Mouse (Mus musculus) CD8-positive naive resting alpha-beta T cell, adult 2 months (primary cell): Measurements from ENCODE around the gene Ccdc82.

Experiments used
- DNase-seq, 2 experiments: peaks; one replicate each; pipeline ENCODE4 v3.0.0; 2022; ENCODE audit warnings: low read depth in 2 of 2, low spot score in 2 of 2

Ccdc82 gene

DNA sequence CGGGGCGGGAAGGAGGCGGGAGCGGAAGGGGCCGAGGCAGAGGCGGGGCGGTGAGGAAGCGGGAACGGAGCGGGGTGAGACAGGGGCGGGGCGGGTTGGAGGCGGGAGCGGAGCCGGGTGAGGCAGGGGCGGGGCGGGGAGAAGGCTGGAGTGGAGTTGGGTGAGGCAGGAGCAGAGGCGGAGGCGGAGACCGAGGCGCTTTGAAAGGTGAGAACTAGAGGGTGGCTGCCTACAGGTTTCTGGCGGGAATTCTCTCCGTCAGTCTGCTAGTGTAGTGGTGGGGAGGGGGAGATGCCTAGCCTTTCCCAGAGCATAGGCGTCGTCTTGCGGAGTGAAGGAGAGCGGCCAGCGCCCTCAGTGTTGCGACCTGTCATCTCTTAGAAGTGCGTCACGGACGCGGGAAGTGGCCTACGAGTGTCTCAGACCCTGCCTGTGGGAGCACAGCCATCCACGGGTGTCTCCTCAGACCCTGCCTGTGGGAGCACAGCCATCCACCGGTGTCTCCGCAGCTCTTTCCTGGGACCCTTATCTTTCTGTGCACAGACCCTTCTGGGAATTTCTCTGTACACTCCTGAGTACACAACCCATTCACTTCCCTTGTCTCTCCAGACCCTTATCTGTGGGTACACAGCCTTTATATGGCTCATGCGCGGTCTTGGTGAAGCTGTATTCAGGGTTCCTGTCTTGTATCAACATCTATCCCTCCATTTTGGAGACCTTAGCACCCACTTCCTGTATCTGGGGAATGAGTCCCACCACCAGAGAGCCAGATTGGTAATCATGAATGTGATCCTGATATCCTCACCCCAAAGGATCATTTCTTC is at the start of gene Ccdc82:
Gene Ccdc82 (plus strand): TSS at position 141 of the 824 bp plus-strand sequence.
- DNase-seq, result peak; percentile 80 to 84

DNA sequence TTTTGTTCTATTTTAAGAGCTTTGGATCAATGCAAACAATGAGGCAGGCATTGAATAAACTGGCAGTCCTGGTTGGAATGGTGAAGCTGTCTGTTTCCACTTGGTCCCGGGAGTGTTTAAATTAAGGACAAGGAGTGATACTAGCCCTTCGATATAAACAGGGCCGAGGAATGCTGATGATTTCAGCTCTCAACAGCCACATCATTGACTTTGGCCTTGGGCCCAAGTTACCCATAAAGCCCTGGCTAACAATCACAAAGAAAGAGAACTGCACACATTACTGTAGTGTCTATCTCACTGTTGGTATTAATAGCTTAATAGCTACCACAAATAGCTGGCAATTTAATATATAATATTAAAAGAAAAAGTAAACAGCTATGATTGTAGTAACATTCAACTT is 46.7 kb upstream of the Ccdc82 start:
- no peak for DNase-seq

DNA sequence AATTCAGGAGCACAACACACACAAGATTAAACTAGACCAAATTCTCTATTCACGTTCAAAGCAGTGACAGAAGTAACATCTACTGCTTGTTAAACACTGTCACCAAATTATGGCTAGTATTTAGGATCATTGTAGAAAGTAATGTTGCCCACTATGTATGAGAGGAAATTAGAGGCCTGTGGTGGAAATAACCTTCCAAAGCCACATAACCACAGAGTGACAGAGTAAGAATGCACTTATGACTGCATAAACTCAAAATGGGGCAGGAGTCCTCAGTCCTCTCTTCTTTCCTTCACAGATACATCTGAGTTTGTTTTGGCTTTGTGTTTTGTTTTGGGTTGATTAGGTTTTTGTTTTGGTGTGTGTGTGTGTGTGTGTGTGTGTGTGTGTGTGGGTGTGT is 43.6 kb upstream of the Ccdc82 start:
- DNase-seq, result no peak

DNA sequence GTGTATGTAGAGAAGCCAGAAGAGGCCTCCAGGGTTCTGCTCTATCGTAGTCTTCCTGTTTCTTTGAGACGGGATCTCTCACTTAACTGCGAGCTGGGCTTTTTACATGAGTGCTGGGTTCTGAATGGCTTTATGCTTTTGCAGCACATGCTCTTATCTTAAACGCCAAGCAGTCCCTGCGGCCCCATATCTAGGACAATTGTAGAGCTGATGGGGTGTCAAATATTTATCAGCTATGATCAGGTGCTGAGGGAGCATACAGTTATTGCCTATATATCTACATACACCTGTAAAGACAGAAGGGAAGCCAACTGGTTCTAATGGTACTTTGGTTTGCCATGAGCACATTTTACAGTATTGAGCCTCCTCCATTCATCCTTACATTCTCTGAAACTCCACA is 43.1 kb upstream of the Ccdc82 start:
- no peak for DNase-seq

DNA sequence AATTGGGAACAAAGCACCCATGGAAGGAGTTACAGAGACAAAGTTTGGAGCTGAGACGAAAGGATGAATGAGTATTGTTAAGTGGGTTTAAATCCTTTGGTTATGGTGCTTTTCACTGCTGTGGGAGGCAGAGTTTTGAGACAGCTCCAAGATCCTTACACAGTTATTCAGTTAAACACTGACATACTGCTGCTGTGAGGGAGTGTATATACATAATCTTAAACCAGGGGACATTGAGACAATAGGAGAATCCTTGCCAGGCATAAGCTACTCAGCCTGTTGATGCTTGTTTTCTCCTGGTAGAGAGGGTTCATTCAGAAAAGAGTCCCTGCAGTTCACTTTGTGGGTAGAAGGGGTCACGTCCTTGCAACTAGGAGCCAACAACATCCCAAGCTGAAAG is 40.4 kb upstream of the Ccdc82 start:
- no peak for DNase-seq

DNA sequence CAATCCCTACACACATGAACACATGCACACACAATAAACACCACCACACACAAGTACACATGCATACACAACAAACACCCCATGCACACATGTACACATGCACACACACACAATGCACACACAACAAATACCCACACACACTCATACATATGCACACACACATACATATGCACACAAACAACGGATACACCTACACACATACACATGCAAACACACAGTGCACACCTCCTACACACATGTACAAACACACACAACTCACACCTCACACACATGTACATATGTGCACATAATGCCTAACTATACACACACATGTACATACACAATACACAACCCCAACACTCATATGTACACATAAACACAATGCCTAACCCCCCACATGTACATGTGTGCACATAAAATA is 20.9 kb upstream of the Ccdc82 start:
- no peak for DNase-seq

DNA sequence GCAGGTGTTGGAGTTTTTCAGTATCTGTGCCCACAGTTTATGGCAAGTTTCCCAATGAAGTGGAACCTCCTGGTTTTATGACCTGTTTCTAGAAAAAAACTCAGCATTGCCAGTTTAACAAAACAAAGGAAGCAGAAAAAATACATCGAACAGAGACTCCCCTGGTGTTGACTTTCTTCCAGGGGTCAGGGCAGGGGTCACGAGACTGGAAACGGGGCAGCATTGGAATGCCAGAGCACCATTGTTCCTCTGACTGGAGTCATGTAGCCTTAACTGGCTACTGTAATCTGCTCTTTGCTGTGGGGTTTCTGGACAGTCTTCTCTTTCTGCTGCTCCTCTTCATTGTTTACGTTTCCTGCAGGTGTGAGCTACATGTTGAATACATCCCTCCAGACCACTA is 16.2 kb upstream of the Ccdc82 start:
- no peak for DNase-seq

DNA sequence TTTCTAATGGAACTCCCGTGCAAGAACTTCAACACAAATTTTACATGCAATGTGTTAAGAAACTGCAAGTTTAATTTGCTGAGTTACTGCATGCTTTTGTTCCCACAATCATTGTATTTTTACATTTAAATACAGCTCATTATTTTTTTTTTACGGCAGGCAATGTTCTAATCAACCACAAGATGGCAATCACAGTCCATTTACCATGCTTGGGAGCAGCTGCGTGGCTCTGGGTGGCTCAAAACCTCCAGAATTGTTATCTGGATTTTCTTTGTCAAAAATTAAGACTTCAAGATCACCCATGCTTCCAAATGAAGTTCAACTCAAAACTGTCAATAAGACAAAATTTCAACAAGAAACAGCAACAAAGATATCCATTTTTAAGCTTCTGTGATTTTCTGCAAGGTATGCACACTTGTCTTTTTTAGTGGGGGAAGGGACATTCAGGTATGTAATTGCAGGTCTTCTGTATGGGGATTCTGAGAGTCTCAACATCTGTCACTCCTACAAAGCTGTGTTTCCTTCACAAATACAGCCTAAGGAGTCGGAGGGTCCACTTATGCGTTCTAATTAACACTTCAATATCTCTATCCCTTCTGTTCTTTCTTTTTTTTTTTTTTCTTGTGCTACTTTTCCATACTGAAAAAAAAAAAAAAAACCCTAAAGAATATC is 15.1 kb upstream of the Ccdc82 start:
- peak in 1 of 2 experiments; percentile 33 for DNase-seq

DNA sequence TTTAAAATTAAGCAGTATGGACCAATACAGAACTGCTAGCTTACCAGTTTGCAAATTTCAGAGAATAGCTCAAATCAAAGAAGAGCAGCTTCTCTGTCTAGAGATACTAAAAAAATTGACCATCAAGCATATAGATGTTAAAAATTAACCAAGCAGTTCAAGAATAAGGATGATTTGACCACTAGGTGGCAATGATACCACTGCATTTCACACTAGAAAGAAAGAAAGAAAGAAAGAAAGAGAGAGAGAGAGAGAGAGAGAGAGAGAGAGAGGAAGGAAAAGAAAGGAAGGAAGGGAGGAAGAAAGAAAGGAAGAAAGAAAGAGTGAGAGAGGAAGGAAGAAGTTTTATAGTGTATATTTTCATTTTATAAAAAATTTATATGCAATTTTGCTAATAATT is 4.4 kb upstream of the Ccdc82 start:
- peak in 1 of 2 experiments; percentile 16 for DNase-seq

DNA sequence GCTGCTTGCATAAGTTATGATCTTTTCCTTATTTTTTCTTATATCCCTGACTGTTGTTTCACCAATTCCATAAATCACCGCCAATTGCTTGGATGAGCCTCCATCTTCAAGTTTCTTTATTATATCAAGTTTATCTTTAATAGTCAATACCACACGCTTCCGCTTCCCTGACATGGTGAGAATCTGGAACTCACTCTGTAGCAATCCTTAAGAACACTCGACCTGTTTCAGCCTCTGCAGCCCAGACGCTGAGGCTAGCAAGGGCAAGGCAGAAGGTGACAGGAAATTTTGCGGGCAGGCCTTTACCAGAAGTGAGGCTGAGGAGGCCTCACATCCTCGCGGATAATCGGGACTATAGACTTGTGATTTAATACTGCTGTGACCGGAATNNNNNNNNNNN is 1.3 kb upstream of the Ccdc82 start, which contains the start of gene Jrkl:
Gene Jrkl (minus strand): TSS at position 349 of the 400 bp plus-strand sequence.
- peak; percentile 23 to 24 for DNase-seq

DNA sequence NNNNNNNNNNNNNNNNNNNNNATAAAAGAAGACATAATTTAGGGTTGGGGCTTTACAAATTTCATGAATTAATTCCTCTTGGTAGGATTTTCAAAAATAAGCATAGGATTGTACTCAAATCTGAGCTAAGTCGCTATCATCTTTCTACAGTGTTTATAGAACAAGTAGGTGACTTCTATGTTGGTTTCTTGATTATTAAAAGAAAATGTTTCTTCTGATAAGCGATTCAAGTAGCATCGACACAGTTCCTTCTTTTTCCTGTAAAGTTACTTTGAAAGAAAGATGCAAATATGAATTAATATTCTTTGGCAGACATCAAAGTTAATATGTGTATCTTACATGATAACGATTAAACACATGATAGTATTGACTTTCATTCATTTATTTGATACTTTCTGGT is 1.3 kb downstream of the Ccdc82 start:
- no peak for DNase-seq

DNA sequence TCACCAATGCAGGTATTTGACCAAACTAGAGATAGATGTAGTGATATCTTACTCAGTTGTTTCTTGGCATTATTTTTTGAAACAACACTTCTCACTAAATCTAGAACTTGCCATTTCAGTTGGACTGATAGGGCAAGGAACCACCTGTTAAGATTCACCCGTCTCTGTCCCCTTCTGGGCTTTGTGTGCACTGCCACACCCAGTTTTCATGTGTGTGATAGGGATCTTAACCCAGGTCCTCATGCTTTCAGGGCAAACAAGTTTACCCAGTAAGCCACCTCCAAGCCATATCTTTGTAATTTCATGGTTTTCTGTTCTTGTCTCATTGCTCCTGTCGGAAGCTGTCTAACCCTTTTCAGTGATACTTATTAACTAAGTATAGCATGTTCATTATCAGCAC is 4.5 kb downstream of the Ccdc82 start:
- no peak for DNase-seq

DNA sequence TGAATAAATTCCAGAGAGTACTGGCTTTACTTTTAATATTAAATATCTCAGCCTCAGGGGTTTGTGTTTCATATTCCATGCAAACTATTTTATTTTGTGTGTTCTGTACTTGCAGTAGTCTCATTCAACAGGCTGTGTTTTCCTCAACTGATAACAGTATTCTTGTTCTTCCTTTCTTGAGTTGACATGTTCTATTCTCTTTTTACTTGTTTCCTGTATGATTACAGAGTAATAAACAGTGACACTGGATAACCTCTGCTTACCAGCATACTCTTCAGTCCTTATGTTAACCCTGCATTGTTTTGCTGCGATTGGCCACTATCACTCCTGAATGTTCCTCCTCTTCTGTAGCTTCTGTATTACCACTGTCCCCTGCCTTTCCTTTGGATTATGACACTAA is 10.0 kb downstream of the Ccdc82 start:
- no peak for DNase-seq

DNA sequence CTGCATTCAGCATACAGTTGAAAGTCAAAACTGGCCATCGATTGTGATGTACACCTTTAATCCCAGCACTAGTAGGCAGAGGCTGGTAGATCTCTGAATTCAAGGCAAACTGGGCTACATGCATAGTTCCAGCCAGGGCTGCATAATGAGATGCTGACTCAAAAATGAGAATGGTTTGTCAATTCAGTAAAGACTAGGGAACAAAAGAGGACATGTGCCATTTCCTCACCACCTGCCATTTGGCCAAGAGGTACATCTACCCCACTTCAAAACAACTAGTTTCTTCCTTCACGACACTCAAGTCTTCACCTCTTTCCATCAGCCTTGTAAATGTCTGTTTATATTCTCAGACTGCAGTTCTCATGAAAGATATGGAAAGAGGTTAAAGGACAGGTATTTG is 11.4 kb downstream of the Ccdc82 start:
- no peak for DNase-seq

DNA sequence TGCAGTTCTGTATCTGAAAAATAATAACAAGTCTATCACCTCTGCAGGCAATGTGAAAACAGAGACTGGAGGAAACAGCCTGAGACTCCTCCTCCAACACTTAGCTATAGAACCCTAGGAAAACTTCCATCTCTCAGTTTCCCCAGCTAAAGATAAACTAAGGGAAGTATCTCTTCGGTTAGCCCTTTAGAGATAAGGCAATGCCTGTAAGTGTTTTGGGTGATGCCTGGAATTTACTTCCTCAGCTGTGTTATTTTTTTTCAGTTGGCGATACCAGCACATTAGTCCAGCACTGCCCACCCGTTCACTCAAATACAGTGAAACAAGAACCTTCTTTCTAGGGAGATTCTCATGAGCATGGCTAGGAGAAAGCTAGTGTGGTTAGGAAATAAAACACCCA is 14.2 kb downstream of the Ccdc82 start:
- DNase-seq, result no peak

DNA sequence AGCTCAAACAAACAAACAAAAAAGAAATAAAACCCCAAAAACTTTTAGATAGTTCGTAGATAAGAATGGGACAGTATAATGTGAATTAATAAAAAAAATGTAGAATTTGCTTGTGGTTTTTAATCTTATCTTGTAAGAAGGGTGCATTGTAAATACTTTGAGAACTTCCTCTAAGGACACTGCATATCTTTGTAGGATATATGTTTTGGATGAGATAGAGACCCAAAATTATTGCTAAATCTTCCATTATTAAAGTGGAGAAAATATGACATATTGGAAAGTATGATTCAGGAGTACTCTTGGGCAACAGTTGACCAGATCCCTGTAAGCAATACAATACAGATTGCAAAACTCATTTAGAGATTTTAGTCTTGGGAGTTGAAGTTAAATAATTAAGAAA is 26.5 kb downstream of the Ccdc82 start:
- DNase-seq, result no peak

DNA sequence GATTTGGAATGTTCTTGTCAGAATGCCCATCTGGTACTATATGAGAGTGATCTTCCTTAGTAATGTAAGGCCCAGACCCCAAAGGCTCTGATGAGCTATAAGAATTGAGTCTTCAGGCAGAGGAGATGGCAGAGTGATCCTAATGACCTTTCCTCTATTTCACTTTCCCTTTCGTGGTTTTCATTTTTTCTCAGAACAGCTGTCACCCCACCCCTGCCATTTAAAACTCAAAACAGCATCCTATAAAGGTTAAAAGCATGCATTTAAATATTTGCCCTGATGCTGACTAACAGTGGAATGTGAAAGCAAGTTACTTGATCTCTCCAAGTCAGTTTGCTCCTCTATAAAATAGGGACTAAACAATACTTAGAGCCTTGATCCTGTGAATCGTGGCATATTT is 40.7 kb downstream of the Ccdc82 start:
- DNase-seq, result no peak

DNA sequence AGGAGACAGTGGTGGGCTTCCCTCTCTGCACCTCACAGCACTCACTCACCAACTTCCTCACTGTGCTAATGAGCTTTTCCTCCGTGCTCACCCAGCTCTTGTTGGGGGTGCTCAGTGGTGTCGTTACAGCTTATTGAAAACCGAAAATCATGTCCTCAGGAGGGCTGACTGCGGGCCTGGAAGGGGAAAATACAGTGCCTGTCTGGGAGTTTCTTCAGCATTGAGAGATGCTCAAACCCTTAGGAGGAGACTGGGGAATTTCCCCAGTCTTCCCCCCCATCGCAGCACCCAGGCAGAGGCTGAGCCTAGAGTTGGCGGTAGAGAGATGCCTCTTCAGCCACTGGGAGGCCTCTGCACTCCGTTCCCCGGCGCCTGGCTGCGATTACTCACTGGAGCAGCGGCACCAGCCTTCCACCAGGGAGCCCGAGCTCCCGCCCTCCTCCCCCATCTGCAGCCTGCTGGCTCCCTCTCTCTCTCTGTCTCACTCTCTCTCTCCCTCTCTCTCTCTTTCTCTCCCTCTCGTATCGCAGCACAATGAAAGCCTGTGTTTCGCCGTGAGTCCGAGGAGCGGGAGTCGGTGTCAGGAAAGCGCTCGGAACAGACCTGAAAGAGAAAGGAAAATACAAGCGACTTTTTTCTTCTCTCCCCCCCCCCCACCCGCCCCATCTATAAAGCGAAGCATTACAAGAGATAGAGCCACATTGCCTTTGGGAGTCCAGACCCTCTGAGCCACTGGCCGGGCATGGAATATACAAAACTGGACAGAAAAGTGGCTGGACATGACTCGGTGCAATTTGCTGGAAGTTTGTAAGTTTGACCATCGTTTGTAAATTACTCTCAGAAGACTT is 49.7 kb downstream of the Ccdc82 start:
- DNase-seq, result peak; percentile 87

DNA sequence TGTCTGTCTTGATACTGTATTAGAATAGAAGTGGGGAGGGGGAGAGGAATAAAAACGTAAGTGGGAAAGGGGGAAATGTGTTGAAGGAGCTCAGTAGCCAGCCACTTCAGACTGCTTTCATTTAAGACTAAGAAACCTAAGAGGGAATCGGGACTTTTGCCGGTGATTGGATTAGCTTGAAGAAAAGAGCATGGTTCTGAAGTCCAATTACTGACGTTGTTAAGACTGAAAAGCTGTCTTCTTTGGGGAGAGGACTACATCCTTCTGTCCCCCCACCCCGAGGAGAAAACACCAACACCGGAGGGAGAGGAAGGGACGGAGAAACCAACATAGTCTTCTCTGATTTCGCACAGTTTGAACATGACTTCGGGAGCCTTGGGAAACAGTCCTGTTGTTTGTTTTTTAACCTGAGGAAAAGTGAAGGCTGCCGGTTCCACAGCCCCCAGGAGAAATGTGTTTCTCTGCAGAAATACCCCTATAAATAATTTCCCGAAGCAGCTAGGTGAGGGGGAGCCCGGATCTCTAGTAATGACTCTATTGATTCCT is 50.4 kb downstream of the Ccdc82 start:
- DNase-seq, result no peak

DNA sequence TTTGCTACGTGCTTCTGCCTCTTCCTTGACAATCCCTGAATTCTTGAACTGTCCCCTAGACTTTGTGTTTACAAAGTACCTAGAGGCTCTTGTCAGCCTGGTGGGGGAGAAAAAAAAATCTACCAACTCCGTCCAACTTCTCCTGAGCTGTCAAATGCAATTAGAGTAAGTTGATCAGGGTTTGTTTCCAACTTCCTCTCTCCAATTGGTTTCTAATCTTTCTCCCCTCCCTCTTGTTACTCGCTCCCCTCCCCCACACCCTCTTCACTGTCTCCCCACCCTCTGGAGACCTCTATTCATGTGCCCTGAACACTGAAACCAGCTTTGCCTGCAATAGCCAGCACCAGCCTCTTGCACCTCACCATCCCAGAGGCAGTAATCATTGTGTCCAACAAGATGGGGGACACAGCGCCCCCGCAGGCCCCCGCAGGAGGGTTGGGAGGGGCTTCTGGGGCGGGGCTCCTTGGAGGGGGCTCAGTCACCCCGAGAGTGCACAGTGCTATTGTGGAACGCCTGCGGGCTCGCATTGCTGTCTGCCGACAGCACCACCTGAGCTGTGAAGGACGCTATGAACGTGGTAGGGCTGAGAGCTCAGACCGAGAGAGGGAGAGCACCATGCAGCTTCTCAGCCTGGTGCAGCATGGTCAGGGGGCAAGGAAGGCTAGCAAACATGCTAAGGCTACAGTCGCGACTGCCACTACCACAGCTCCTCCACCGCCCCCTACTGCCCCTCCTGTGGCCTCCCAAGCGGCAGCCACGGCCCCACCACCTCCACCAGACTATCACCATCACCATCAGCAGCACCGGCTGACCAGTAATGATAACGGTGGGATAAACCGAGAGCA is 51.1 kb downstream of the Ccdc82 start, which contains the start of gene Maml2:
Gene Maml2 (plus strand): TSS at position 290 of the 845 bp plus-strand sequence.
- DNase-seq, result peak; percentile 71 to 78
